1 mouse cellular context compared by ENCODE assay signal in the genomic region with DNA sequence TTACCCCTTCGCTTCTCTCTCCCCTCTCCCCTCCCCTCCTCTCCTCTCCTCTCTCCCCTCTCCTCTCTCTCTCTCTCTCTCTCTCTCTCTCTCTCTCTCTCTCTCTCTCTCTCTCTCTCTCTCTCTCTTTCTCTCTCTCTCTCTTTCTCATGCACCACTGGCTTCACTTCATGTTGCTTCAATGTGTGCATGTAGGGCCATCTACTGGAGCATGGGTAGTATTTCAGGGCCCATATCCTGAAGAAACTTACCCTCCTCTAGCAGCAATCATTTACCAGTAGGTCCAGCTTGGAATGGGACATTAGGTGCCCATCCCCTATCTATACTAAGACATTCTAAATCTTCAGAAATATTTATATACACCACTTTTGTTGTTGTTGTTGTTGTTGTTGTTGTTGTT.
TF ChIP-seq lines count a peak whose summit lies in the region.

No protein-coding gene starts in this region.

TF ChIP-seq in CH12.LX, 34 proteins besides CTCF, POLR2A, EP300 and RAD21 (continued from another document):
- no peak for TF ChIP-seq ETS1 (conservative IDR thresholded peaks at IDR 0.05; ENCODE audit: low read depth, low read length)
- TF ChIP-seq SMC3 (IDR thresholded peaks at IDR 0.05; ENCODE audit: low read depth, low read length), result peak; percentile 30; the same call in 1 of the 2 replicates
- TF ChIP-seq POLR2AphosphoS2 (IDR thresholded peaks at IDR 0.05; ENCODE audit: low read depth, low read length), result no peak
- no peak for TF ChIP-seq NRF1 (IDR thresholded peaks at IDR 0.05; ENCODE audit: low read depth, low read length)
